Mouse (Mus musculus) limb, embryonic 14.5 days (tissue): ENCODE measurements at regions not wholly inside any gene's neighbourhood (a gene's known extent, or its start where the extent isn't known, plus 50 kb on each side); places are given as distances from the start of the nearest gene placed in this dataset.

Experiments
- ATAC-seq: fragments of 200-750 bp; cut with Nextera tagmentation; 2 replicates; pipeline ENCODE4 v1.8.0; 2017; ENCODE audit warnings: low read depth, moderate number of reproducible peaks, moderate TSS enrichment; ENCODE audit not compliant: low FRiP score
- DNase-seq: peaks from one replicate; pipeline ENCODE4 v3.0.0-alpha.2; 2015; ENCODE audit warnings: low spot score
- H3K27ac ChIP-seq: fragments of 300-500 bp; sonication (generic); replicated peaks from 2 replicates; pipeline ENCODE4 v1.5.1; 2014; ENCODE audit warnings: low read depth, mild to moderate bottlenecking, low read length, moderate library complexity, mixed read lengths
- H3K27me3 ChIP-seq: fragments of 300-500 bp; sonication (generic); 2 replicates; pipeline ENCODE4 v1.6.1; 2014; ENCODE audit warnings: low read length, mixed read lengths; ENCODE audit not compliant: control insufficient read depth, insufficient read depth
- H3K36me3 ChIP-seq: fragments of 300-500 bp; sonication (generic); 2 replicates; pipeline ENCODE4 v1.6.1; 2014; ENCODE audit warnings: mild to moderate bottlenecking, low read length, moderate library complexity, mixed read lengths; ENCODE audit not compliant: control insufficient read depth, insufficient read depth
- H3K4me1 ChIP-seq: fragments of 300-500 bp; sonication (generic); 2 replicates; pipeline ENCODE4 v1.6.1; 2014; ENCODE audit warnings: antibody characterized with exemption, low read length, mixed read lengths; ENCODE audit not compliant: control insufficient read depth, insufficient read depth
- H3K4me2 ChIP-seq: fragments of 300-500 bp; sonication (generic); replicated peaks from 2 replicates; pipeline ENCODE4 v1.6.1; 2014; ENCODE audit warnings: low read depth, mild to moderate bottlenecking, low read length, moderate library complexity; ENCODE audit not compliant: severe bottlenecking
- H3K4me3 ChIP-seq: fragments of 300-500 bp; sonication (generic); replicated peaks from 2 replicates; pipeline ENCODE4 v1.5.1; 2014; ENCODE audit warnings: low read length
- H3K9ac ChIP-seq: fragments of 300-500 bp; sonication (generic); 2 replicates; pipeline ENCODE4 v1.6.1; 2014; ENCODE audit warnings: mild to moderate bottlenecking, low read depth, low read length, moderate library complexity; ENCODE audit not compliant: severe bottlenecking
- H3K9me3 ChIP-seq: fragments of 300-500 bp; sonication (generic); 2 replicates; pipeline ENCODE4 v1.6.1; 2016; ENCODE audit warnings: low read length; ENCODE audit not compliant: control insufficient read depth
- POLR2A ChIP-seq: fragments of 200-500 bp; IDR thresholded peaks from 2 replicates; pipeline ENCODE4 v1.8.0; 2012; ENCODE audit warnings: inconsistent platforms, mild to moderate bottlenecking, moderate library complexity, borderline replicate concordance; ENCODE audit not compliant: insufficient read depth, insufficient read length; ENCODE audit errors: extremely low read depth
- whole genome bisulfite sequencing: fragments of 180-500 bp; shearing (Covaris S2); extraction: QIAGEN DNeasy Blood & Tissue Kit; methylation state at CpG from one replicate; pipeline ENCODE4 v1.1.7; 2014; 5-methylcytosine and 5-hydroxymethylcytosine counted together

DNA sequence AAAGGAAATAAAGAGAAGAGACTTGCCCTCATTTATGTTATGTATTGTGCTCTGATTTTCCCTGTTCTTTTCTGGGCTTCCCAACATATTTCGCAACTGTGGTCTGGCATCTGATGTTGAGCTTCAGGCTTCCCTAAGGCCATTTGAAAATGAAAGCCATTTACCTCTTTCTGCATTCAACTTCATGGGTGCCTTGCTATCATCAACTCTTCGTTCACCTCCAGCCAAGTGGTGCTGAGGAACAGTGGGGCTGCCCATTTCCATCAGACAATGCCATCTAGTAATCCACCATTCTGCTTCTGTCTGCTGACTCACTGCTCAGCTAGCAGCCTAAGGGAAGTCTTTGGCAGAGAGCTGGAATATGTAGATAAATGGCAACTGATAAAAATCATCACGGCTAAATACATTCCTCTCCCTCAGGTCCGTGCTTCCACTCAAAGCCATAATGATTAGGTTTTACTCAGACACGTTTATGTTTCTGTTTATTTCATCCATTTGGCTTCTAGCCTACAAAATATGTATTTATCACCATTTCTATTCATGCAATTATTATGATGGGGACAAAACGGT lies 394.4 kb upstream of the Syt1 start:
- ATAC-seq, result no peak
- no peak for DNase-seq

DNA sequence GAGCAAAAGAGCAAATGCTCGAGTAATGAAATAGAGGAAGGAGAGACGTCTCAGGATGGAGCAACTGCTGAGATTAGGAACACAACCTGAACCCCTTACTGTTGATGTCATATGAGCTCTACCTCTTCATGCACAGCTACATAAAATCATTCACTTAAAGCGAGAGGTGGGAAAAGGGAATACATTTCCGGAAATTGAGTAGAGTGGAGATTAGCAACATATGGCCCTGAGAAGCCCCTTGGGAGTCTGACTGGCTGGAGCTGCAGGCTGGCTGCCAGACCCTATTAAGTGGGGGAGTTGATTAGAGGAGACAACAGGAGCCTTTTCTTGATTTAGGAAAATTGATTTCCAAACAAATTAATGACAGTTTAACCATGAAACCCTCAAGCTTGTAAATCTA lies 373.0 kb upstream of the Syt1 start:
- Histone ChIP-seq H3K4me2 (no peak overlapping the region), H3K27ac (no peak overlapping the region), H3K27me3 (no peaks in the 10 kb centered on the region), H3K9me3 (no peaks in the 10 kb centered on the region), H3K9ac (no peak overlapping the region), H3K4me1 (no peaks in the 10 kb centered on the region; the same call in 1 of the 2 replicates), H3K4me3 (no peak overlapping the region), H3K36me3 (no peaks in the 10 kb centered on the region)
- WGBS, result 17% methylated on average over 4 of the region's 4 CpGs
- no peak for TF ChIP-seq POLR2A
- ATAC-seq, result peak; percentile 62; the same call in 1 of the 2 replicates
- DNase-seq, result peak; percentile 44

More for the DNA sequence above, 394.4 kb upstream of the Syt1 start:
- no peak overlapping the region for H3K4me3 ChIP-seq
- H3K27me3 ChIP-seq, result no peaks in the 10 kb centered on the region
- WGBS, result 81% methylated on average over 6 of the region's 6 CpGs
- no peak for TF ChIP-seq POLR2A
- H3K4me2 ChIP-seq, result no peak overlapping the region
- H3K9me3 ChIP-seq, result no peaks in the 10 kb centered on the region
- no peak overlapping the region for H3K27ac ChIP-seq
- H3K9ac ChIP-seq, result no peak overlapping the region
- H3K4me1 ChIP-seq, result no peaks in the 10 kb centered on the region
- H3K36me3 ChIP-seq, result no peaks in the 10 kb centered on the region

DNA sequence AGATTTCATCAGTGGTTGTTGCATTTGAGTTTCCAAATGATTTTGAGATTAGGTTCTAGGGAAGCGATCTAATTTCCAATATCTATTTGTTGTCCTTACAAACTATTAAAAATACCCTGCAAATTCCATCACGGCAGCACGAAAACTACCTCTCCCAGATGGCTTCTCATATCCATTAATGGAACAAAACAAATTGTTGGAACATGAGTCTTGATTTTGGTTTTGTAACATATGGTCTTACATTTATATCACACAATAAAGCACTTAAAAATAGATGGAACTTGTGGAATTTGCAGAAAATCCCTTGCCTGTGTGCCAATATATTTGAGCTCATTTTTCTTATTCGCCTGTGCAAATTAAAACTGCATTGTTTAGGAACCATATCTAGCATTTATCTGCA lies 368.1 kb upstream of the Syt1 start:
- H3K4me2 ChIP-seq, result no peak overlapping the region
- no peak for DNase-seq
- TF ChIP-seq POLR2A, result no peak
- H3K27me3 ChIP-seq, result no peaks in the 10 kb centered on the region
- WGBS, result 74% methylated on average over 4 of the region's 4 CpGs
- ATAC-seq, result no peak
- no peaks in the 10 kb centered on the region; the same call in 1 of the 2 replicates for H3K4me1 ChIP-seq
- no peaks in the 10 kb centered on the region for H3K36me3 ChIP-seq
- H3K9ac ChIP-seq, result no peak overlapping the region
- H3K27ac ChIP-seq, result no peak overlapping the region
- no peaks in the 10 kb centered on the region for H3K9me3 ChIP-seq
- no peak overlapping the region for H3K4me3 ChIP-seq

DNA sequence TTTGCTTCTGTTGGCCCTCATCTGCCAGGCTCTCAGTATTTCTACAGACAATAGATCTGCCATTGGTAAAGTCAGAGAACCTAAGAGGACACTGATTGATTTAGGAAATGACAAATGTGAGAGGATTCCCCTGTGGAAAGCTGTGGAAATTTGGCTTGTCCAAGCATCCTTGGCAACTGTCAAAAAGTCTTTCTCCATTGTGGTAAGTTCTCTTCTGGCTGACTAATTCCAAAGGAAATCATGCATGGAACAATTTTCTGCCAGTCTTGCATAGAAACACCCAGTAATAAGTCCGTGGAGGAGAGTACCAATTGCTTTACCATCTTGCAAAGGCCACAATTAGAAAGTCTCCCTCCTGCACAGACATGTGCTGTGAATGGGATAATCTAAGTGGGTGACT lies 349.4 kb upstream of the Syt1 start:
- Histone ChIP-seq H3K4me3 (no peak overlapping the region), H3K27me3 (no peaks in the 10 kb centered on the region), H3K27ac (no peak overlapping the region), H3K9ac (no peak overlapping the region), H3K4me2 (no peak overlapping the region), H3K36me3 (no peaks in the 10 kb centered on the region), H3K9me3 (no peaks in the 10 kb centered on the region), H3K4me1 (no peaks in the 10 kb centered on the region)
- 62% methylated on average over 1 of the region's 1 CpGs for whole genome bisulfite sequencing
- TF ChIP-seq POLR2A, result no peak
- no peak for DNase-seq
- ATAC-seq, result no peak

DNA sequence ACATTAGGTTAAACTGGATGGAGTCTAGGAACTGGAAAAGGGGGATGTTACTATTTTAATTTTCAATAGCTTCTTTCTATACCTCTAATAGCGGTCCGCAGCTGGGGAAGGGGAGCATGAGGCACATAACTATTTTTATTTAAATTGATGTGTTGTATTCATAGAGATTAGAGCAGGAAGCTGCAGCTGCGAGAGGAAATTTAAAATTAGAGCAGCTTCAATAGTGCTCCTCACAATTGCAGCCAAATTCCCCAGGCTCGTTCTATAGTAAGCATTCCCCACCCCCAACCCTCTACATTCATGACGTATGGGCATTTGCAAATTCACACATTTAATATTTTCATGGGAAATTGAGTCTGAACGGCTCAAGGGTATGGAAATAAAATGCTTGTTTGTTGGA lies 348.0 kb upstream of the Syt1 start:
- Histone ChIP-seq H3K4me2 (no peak overlapping the region), H3K9ac (no peak overlapping the region), H3K4me1 (no peaks in the 10 kb centered on the region), H3K9me3 (no peaks in the 10 kb centered on the region), H3K36me3 (no peaks in the 10 kb centered on the region), H3K4me3 (no peak overlapping the region), H3K27ac (no peak overlapping the region), H3K27me3 (no peaks in the 10 kb centered on the region)
- no peak for TF ChIP-seq POLR2A
- no peak for ATAC-seq
- no peak for DNase-seq
- WGBS, result 72% methylated on average over 6 of the region's 6 CpGs
